Mouse (Mus musculus) CH12.LX (cell line): ENCODE measurements at regions not wholly inside any gene's neighbourhood (a gene's known extent, or its start where the extent isn't known, plus 50 kb on each side); places are given as distances from the start of the nearest gene placed in this dataset.

ENCODE experiments used
- DNase-seq: peaks from one replicate; pipeline ENCODE4 v3.0.0-alpha.2; 2013; ENCODE audit errors: extremely low read depth
- H3K27ac ChIP-seq: 2 replicates; pipeline ENCODE4 v1.5.1; 2012; ENCODE audit warnings: low read depth, mild to moderate bottlenecking, control low read depth, moderate library complexity; ENCODE audit not compliant: insufficient read depth
- H3K27me3 ChIP-seq: replicated peaks from 2 replicates; pipeline ENCODE3; 2012; ENCODE audit warnings: inconsistent platforms
- H3K36me3 ChIP-seq, 2 experiments: replicated peaks in 1 of 2; 2 replicates each; pipeline versions ENCODE3 to v1.6.1; 2012; ENCODE audit warnings: inconsistent platforms in 1 of 2, low read length in 1 of 2, mild to moderate bottlenecking in 1 of 2, mixed read lengths in 1 of 2, moderate library complexity in 1 of 2; ENCODE audit not compliant: control insufficient read depth in 1 of 2, insufficient read depth in 1 of 2
- H3K4me1 ChIP-seq, 2 experiments: 2 replicates each; pipeline ENCODE4 v1.6.1; 2012; ENCODE audit warnings: inconsistent platforms in 1 of 2, moderate library complexity in 1 of 2; ENCODE audit not compliant: insufficient read depth in 2 of 2, control insufficient read depth in 1 of 2
- H3K4me2 ChIP-seq: 2 replicates; pipeline ENCODE4 v1.6.1; 2012; ENCODE audit warnings: low read depth, mild to moderate bottlenecking, control low read depth; ENCODE audit not compliant: poor library complexity, insufficient read depth, severe bottlenecking
- H3K4me3 ChIP-seq, 3 experiments: fragments of 150-350 bp in 1 of 3; sonication (generic) in 1 of 3; replicated peaks in 1 of 3; 2 replicates each; pipeline versions ENCODE3 to v1.5.1; 2011 to 2012; ENCODE audit warnings: low read depth in 2 of 3, low read length in 2 of 3, mild to moderate bottlenecking in 2 of 3, moderate library complexity in 2 of 3, control low read depth in 1 of 3, improper control_type of control experiment in 1 of 3, inconsistent platforms in 1 of 3, mixed read lengths in 1 of 3; ENCODE audit not compliant: poor library complexity in 1 of 3
- H3K79me2 ChIP-seq: replicated peaks from 2 replicates; pipeline ENCODE4 v1.6.1; 2012; ENCODE audit warnings: mild to moderate bottlenecking, moderate library complexity; ENCODE audit not compliant: control insufficient read depth, poor library complexity, insufficient read depth, severe bottlenecking; ENCODE audit errors: extremely low read depth
- H3K9ac ChIP-seq: 2 replicates; pipeline ENCODE4 v1.6.1; 2012; ENCODE audit warnings: low read depth, mild to moderate bottlenecking, control low read depth, moderate library complexity; ENCODE audit not compliant: insufficient read depth
- H3K9me3 ChIP-seq: replicated peaks from 2 replicates; pipeline ENCODE3; 2012; ENCODE audit warnings: low read length, inconsistent platforms, mixed read lengths
- CHD1 ChIP-seq: IDR thresholded peaks from 2 replicates; pipeline ENCODE4 v1.6.1; 2012; ENCODE audit warnings: low read depth, low read length, improper control_type of control experiment, inconsistent platforms
- E2F4 ChIP-seq: IDR thresholded peaks from 2 replicates; pipeline ENCODE4 v1.6.1; 2011; ENCODE audit warnings: low read depth, low read length, improper control_type of control experiment; ENCODE audit not compliant: insufficient replicate concordance
- ETS1 ChIP-seq: conservative IDR thresholded peaks from 2 replicates; pipeline ENCODE4 v1.6.1; 2012; ENCODE audit warnings: low read depth, mild to moderate bottlenecking, inconsistent platforms, low read length, improper control_type of control experiment, moderate library complexity
- HCFC1 ChIP-seq: IDR thresholded peaks from 2 replicates; pipeline ENCODE4 v1.6.1; 2012; ENCODE audit warnings: low read depth, mild to moderate bottlenecking, inconsistent platforms, low read length, improper control_type of control experiment
- IRF4 ChIP-seq: IDR thresholded peaks from 2 replicates; pipeline ENCODE4 v1.6.1; 2014; ENCODE audit warnings: low read depth, mild to moderate bottlenecking, inconsistent platforms, low read length, improper control_type of control experiment
- JUND ChIP-seq: conservative IDR thresholded peaks from 2 replicates; pipeline ENCODE4 v1.6.1; 2011; ENCODE audit warnings: low read depth, low read length, improper control_type of control experiment
- KAT2A ChIP-seq: IDR thresholded peaks from 2 replicates; pipeline ENCODE4 v1.6.1; 2012; ENCODE audit warnings: low read length, improper control_type of control experiment, inconsistent platforms; ENCODE audit not compliant: insufficient replicate concordance
- MAX ChIP-seq: IDR thresholded peaks from 2 replicates; pipeline ENCODE4 v1.6.1; 2011; ENCODE audit warnings: low read length, improper control_type of control experiment
- MAZ ChIP-seq: IDR thresholded peaks from 2 replicates; pipeline ENCODE4 v1.6.1; 2012; ENCODE audit warnings: low read depth, mild to moderate bottlenecking, inconsistent platforms, low read length, improper control_type of control experiment, moderate library complexity
- MEF2A ChIP-seq: IDR thresholded peaks from 2 replicates; pipeline ENCODE4 v1.6.1; 2014; ENCODE audit warnings: low read depth, mild to moderate bottlenecking, inconsistent platforms, low read length, improper control_type of control experiment, borderline replicate concordance
- MYC ChIP-seq: IDR thresholded peaks from 2 replicates; pipeline ENCODE4 v1.6.1; 2011; ENCODE audit warnings: low read depth, mild to moderate bottlenecking, improper control_type of control experiment, low read length
- NELFE ChIP-seq: IDR thresholded peaks from 2 replicates; pipeline ENCODE4 v1.6.1; 2011; ENCODE audit warnings: low read depth, low read length, improper control_type of control experiment
- NRF1 ChIP-seq: IDR thresholded peaks from 2 replicates; pipeline ENCODE4 v1.6.1; 2014; ENCODE audit warnings: low read depth, mild to moderate bottlenecking, inconsistent platforms, low read length, improper control_type of control experiment, moderate library complexity
- POLR2AphosphoS2 ChIP-seq: IDR thresholded peaks from 2 replicates; pipeline ENCODE4 v1.6.1; 2011; ENCODE audit warnings: low read depth, low read length, improper control_type of control experiment
- RAD21 ChIP-seq: IDR thresholded peaks from 2 replicates; pipeline ENCODE4 v1.6.1; 2011; ENCODE audit warnings: low read depth, mild to moderate bottlenecking, low read length, improper control_type of control experiment, moderate library complexity
- SIN3A ChIP-seq: IDR thresholded peaks from 2 replicates; pipeline ENCODE4 v1.6.1; 2012; ENCODE audit warnings: low read length, improper control_type of control experiment, inconsistent platforms
- USF1 ChIP-seq: IDR thresholded peaks from 2 replicates; pipeline ENCODE4 v1.6.1; 2014; ENCODE audit warnings: low read depth, mild to moderate bottlenecking, inconsistent platforms, low read length, improper control_type of control experiment
- ZKSCAN1 ChIP-seq: IDR thresholded peaks from 2 replicates; pipeline ENCODE4 v1.6.1; 2012; ENCODE audit warnings: low read depth, inconsistent platforms, low read length, improper control_type of control experiment, borderline replicate concordance
- ZMIZ1 ChIP-seq: IDR thresholded peaks from 2 replicates; pipeline ENCODE4 v1.6.1; 2012; ENCODE audit warnings: low read depth, mild to moderate bottlenecking, inconsistent platforms, low read length, improper control_type of control experiment
- dilution Hi-C: fragments of 300-500 bp; cut with MboI; formaldehyde crosslinking; loops from 2 replicates; pipeline ENCODE4 v1.14.3; 2020; ENCODE audit warnings: low sequenced_read_pairs; ENCODE audit not compliant: extremely low pct_unique_long_range_greater_than_20kb, extremely low pct_ligation_motif_present
- in situ Hi-C: fragments of 300-500 bp; cut with MboI; formaldehyde crosslinking; loops from 3 replicates; pipeline ENCODE4 v1.14.3; 2019; ENCODE audit warnings: low sequenced_read_pairs, low pct_ligation_motif_present, low pct_unique_long_range_greater_than_20kb, mixed read lengths

- no peak overlapping the region for H3K27ac ChIP-seq
- no peaks in the 10 kb centered on the region for H3K9me3 ChIP-seq
- no peaks in the 10 kb centered on the region for H3K27me3 ChIP-seq
- H3K4me3 ChIP-seq = no peak overlapping the region
- no peak overlapping the region for H3K9ac ChIP-seq
- DNase-seq = no peak
- dilution Hi-C loops (no loop called here), in situ Hi-C loops (no loop called here)
- H3K36me3 ChIP-seq = no peaks in the 10 kb centered on the region
- TF ChIP-seq NELFE (no peak), ZKSCAN1 (no peak), MAX (no peak), ETS1 (no peak), USF1 (no peak), IRF4 (no peak), E2F4 (no peak), KAT2A (no peak), JUND (no peak), ZMIZ1 (no peak), POLR2AphosphoS2 (no peak), HCFC1 (no peak), CHD1 (no peak), NRF1 (no peak)
- TF ChIP-seq, all 38 proteins: peak for 0
- H3K4me2 ChIP-seq = no peak overlapping the region
- peaks cover 7 to 61% of the 10 kb centered on the region in 2 experiments for H3K4me1 ChIP-seq
- H3K79me2 ChIP-seq = no peaks in the 10 kb centered on the region
These were observed 98.6 kb upstream of the Ttc29 start for GRCm38 (mm10) chr8:78114512-78114911.

DNA sequence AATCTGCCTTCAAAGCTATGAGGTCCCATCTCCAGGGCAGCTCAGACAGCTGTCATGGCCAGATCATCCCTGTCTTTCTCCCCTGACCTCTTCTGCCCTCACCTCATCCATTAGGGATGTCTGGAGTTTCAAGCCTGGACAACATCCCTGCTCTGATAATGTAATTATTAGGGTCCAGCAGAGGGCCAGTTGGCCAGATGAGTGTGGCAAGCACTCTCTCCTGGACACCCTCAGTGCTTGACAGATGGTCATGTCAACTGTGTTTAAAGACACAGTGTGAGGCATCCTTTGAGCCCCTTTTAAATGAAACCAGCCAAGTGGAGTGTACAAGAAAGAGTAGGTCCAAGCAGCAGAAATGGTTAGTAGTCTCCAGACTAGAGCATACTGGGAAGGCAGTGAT is 95.9 kb upstream of the Ttc29 start:
- in situ Hi-C loops (no loop called here), dilution Hi-C loops (no loop called here)
- no peak overlapping the region for H3K4me3 ChIP-seq
- no peaks in the 10 kb centered on the region for H3K9me3 ChIP-seq
- no peak overlapping the region for H3K4me2 ChIP-seq
- H3K9ac ChIP-seq = no peak overlapping the region
- no peaks in the 10 kb centered on the region for H3K36me3 ChIP-seq
- H3K79me2 ChIP-seq = no peaks in the 10 kb centered on the region
- no peaks in the 10 kb centered on the region for H3K27me3 ChIP-seq
- no peak for DNase-seq
- H3K4me1 ChIP-seq = peaks cover 2 to 54% of the 10 kb centered on the region in 2 experiments; a peak in 3 of 4 replicates
- H3K27ac ChIP-seq = no peak overlapping the region
- TF ChIP-seq MYC (no peak), MAZ (no peak), JUND (no peak), MEF2A (no peak), NELFE (no peak), IRF4 (no peak), RAD21 (no peak), KAT2A (no peak), NRF1 (no peak), SIN3A (no peak)
